ENCODE assay signal across 27 mouse cellular contexts in the genomic region with DNA sequence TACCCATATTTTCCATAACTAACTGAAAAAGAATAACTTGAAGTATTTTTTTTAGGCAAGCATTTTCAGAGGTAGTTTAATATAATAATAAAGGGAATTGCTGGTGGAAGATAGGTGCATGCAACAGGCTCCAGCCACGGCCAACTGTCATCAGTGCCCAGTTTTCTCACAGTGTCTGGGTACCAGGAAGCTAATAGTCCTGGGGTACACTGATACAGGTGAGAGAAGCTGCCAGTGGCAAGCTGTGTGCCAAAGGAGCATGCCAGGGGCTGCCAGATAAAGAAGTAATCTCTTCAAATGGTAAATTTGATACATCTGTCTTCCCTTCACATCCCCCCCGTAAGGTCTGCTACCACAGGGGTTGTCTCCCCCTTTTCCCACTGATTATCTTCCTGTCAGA.
"Had no signal": no experiment of that assay in that cellular context is flagged by ENCODE, and none has a peak within 500 bp of the region (broad histone marks: within the 10 kb centered on the region; RNA-seq: fewer than 3 reads in every experiment).

No protein-coding gene starts in this region.

- H3K4me3 ChIP-seq: embryonic facial prominence, embryonic 10.5 days; embryonic facial prominence, embryonic 12.5 days; embryonic facial prominence, embryonic 13.5 days; embryonic facial prominence, embryonic 15.5 days; erythroblast, embryonic 14.5 days; forebrain, embryonic 10.5 days; forebrain, embryonic 12.5 days; forebrain, embryonic 15.5 days; gastrocnemius, adult 2 months; heart, adult 2 months had no signal

- H3K9ac ChIP-seq: embryonic facial prominence, embryonic 12.5 days; embryonic facial prominence, embryonic 13.5 days; embryonic facial prominence, embryonic 15.5 days; forebrain, embryonic 12.5 days; forebrain, embryonic 15.5 days; forebrain, postnatal 0 days had no signal

- H3K27me3 ChIP-seq: embryonic facial prominence, embryonic 12.5 days; embryonic facial prominence, embryonic 13.5 days; embryonic facial prominence, embryonic 15.5 days; forebrain, embryonic 12.5 days; forebrain, embryonic 15.5 days had no signal

- H3K36me3 ChIP-seq: embryonic facial prominence, embryonic 10.5 days; embryonic facial prominence, embryonic 12.5 days; embryonic facial prominence, embryonic 13.5 days; embryonic facial prominence, embryonic 15.5 days; forebrain, embryonic 10.5 days; forebrain, embryonic 12.5 days; forebrain, embryonic 15.5 days had no signal

- DNase-seq: cerebellum, adult 8-10 months; cerebellum, adult 9-10 months; cerebellum, adult 9-11 months; cerebellum, postnatal 10 days; cerebellum, postnatal 14 days; cerebellum, postnatal 25 days; cerebellum, postnatal 36 days; embryo, embryonic 11 days; forebrain, postnatal 0 days; gastrocnemius, adult 2 months; gastrocnemius, postnatal 10 days; gastrocnemius, postnatal 14 days; gastrocnemius, postnatal 25 days; gastrocnemius, postnatal 36 days; heart, adult 11 months; heart, adult 18-20 months; heart, adult 2 months had no signal

- H3K4me2 ChIP-seq: embryonic facial prominence, embryonic 12.5 days; embryonic facial prominence, embryonic 13.5 days; embryonic facial prominence, embryonic 15.5 days; forebrain, embryonic 12.5 days; forebrain, embryonic 15.5 days had no signal

- H3K9me3 ChIP-seq: embryonic facial prominence, embryonic 10.5 days; embryonic facial prominence, embryonic 12.5 days; embryonic facial prominence, embryonic 13.5 days; embryonic facial prominence, embryonic 15.5 days; forebrain, embryonic 10.5 days; forebrain, embryonic 12.5 days; forebrain, embryonic 15.5 days had no signal

- ATAC-seq: forebrain, embryonic 14.5 days; forebrain, embryonic 15.5 days; forebrain, embryonic 16.5 days; forebrain, postnatal 0 days had no signal

- H3K27ac ChIP-seq: embryonic facial prominence, embryonic 10.5 days; embryonic facial prominence, embryonic 12.5 days; embryonic facial prominence, embryonic 13.5 days; embryonic facial prominence, embryonic 15.5 days; forebrain, embryonic 10.5 days; forebrain, embryonic 12.5 days; forebrain, embryonic 15.5 days; gastrocnemius, adult 2 months; heart, adult 2 months had no signal

- H3K4me1 ChIP-seq: forebrain, embryonic 12.5 days had no signal
